Mouse (Mus musculus) brain, embryonic 14.5 days (tissue): ENCODE data around the gene Gm44965. TPM values are rescaled to one million over a fixed set of nuclear protein-coding genes. Genes with fewer than 3 reads are reported as not detected.
A peak's percentile ranks its signal among the peaks of the same experiment; 100 is the strongest.

ENCODE experiments used
- DNase-seq: peaks from one replicate; pipeline ENCODE4 v3.0.0-alpha.2; 2011; ENCODE audit warnings: low read depth
- CTCF ChIP-seq: fragments of 200-500 bp; IDR thresholded peaks from 2 replicates; pipeline ENCODE4 v1.5.1; 2012; ENCODE audit warnings: inconsistent platforms, mild to moderate bottlenecking, moderate library complexity, borderline replicate concordance; ENCODE audit not compliant: insufficient read depth, insufficient read length; ENCODE audit errors: extremely low read depth
- POLR2A ChIP-seq: fragments of 200-500 bp; IDR thresholded peaks from 2 replicates; pipeline ENCODE4 v1.6.1; 2012; ENCODE audit warnings: mild to moderate bottlenecking, inconsistent platforms, borderline replicate concordance; ENCODE audit not compliant: poor library complexity, insufficient read depth, insufficient read length, severe bottlenecking; ENCODE audit errors: extremely low read depth
- polyA plus RNA-seq: library from polyadenylated mRNA; depleted of rRNA; stranded (reverse); fragments of >200 nt; gene quantifications from 2 replicates; pipeline ENCODE4 v1.2.3, GENCODE M21; 2012

Gene Gm44965
- polyA plus RNA-seq, 1 experiment, result not detected

DNA sequence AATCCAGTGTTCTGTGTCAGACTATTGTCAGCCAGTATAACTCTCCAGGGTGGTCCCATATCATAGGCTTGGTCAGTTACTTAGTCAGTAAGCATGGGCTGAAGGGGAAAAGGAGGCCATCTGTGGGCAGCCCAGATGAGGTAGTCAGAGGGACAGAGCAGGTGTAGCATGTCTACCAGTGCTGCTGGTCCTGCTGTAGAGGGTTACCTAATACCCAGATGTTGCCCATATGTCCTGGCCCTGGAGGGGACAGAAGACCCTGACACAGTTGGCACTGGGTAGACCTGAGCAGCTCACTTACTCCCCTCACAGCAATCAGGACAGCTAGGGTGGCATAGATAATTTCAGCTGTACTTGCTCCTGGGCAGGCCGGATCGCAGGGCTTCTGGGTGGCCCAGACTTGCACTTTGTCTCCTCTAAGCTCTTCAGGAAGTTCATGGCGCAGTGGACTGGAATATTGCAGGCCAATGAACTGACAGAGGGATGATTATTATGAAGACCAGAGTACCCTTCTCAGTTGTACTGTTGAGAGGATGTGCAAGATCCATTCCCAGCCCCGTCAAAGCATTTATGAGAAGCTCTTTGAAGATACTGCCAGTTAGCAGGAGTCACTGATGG is 27.9 kb upstream of the Gm44965 start:
- no peak for DNase-seq
- no peak for TF ChIP-seq CTCF
- no peak for TF ChIP-seq POLR2A

DNA sequence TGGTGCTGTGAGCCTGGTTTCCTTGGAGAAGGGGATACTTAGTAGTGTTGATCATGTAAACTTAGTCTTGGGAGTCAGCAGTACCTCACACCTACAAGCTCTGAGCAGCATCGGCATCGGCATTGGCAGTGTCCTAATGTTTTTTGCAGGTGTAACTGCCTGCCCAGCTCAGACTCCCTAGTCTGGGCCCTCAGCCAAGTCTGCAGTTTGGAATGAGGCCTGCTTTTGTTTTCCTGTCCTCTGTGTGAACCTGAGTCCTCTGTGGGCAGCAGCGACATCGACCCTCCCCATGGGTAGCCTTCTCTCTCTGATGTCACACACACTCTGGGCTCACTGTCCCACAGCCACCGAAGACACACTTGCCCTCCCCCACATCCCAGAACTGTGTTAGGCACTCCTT is 27.4 kb upstream of the Gm44965 start:
- DNase-seq, result peak; percentile 47
- no peak for TF ChIP-seq CTCF
- TF ChIP-seq POLR2A, result no peak

GRCm38 (mm10) chr6:48568036-48568984 is 25.4 kb upstream of the Gm44965 start:
- no peak for TF ChIP-seq CTCF
- no peak for TF ChIP-seq POLR2A
- DNase-seq, result peak; percentile 49

DNA sequence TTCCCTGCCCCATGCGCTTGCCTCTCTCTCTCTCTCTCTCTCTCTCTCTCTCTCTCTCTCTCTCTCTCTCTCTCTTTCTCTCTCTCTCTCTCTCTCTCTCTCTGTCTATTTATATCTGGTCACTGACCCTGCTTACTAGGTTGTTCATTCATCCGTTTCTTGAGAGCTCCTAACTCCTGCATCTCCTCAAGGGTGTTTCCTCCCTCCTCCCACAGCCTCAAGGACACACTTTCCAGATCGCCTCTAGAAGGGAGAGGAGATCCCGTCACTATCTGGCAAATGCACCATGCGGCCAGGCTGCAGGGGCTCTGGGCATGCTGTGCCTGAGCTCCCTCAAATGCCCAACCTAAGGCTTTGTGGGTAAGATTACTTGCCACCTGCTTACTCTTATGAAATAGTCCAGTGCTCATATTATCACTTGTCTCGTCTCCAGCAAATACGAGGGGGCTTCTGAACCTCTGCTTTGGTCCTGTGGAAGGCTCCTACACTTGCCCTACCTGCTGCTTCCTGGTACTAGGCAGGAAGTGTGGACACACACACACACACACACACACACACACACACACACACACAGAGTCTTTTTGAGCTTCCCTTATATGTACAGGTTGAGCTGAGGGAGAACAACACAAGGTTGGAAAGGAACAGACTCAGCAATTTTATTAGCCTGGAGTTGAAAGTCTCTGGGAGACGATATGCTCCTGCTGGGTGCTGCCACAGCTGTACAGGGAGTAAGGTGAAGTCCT is 24.5 kb upstream of the Gm44965 start:
- TF ChIP-seq POLR2A, result no peak
- TF ChIP-seq CTCF, result no peak
- no peak for DNase-seq

DNA sequence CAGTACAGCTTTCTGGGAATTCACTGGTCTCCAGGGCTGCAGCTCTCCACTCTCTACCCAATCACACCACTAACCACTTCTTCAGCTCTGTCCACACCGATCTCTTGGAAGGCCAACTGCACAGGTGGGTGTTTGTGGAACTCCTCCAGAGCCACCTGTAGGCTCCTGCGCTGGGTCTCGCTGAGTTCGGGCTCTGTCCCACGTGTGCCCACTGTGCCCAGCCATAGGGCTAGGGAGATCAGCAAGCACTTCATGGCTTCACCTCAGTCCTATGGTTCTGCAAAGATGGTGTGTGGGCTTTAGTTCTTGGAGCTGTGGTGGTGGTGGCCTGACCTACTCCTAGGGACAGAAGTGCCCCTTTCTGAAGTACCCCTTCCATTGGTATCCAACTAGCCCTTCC is 21.7 kb upstream of the Gm44965 start:
- DNase-seq, result no peak
- no peak for TF ChIP-seq POLR2A

DNA sequence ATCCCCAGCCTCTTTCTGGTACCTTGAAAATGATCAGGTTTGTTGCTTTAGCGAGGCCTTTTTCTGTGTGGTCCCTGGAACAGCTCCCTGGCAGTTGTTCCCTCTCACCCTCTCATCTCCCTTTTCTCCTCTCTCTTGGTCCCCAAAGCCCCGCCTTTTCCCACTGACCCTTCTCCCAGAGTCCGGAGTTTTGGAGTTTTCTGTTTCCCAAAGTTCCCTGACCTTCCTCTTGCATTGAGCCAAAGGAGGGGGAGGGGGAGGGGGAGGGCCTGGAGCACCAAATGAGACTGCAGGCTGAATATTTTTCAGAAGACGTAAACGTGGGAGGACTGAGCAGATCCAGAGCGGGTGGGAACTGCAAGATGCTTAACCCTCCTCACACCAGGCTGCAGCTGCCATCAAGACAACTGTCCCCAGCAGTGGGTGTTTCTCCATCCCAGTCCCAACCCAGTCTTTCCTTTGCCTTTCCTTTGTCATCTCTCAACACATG is 21.1 kb upstream of the Gm44965 start, which contains the start of gene Rarres2:
Gene Rarres2, minus strand, starts transcription at position 218 of the 490 bp plus-strand sequence.
- TF ChIP-seq POLR2A, result no peak
- TF ChIP-seq CTCF, result no peak
- DNase-seq, result peak; percentile 18

- TF ChIP-seq POLR2A, result no peak
- TF ChIP-seq CTCF, result no peak
These were observed 20.5 kb upstream of the Gm44965 start for GRCm38 (mm10) chr6:48573280-48573679.

DNA sequence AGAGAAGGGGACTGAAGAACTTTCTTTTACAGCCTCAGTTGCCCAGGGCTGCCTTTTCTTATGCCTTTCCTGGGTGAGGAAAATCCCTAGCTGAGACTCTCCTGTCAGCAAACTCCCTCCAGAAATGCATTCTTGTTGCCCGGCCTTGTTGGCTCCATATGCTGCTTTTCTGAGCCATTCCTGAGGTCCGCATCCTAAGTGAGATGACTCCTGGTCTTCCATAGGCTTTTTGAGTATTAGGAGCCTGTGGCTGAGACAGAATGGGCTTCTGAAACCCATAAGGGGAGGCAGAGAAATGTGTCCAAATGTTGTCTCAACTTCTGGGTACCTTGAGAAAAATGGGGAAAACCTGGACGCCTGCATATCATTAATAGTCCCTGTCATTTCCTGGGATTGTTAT is 19.8 kb upstream of the Gm44965 start:
- no peak for DNase-seq
- TF ChIP-seq POLR2A, result no peak
- TF ChIP-seq CTCF, result no peak

More at GRCm38 (mm10) chr6:48573280-48573679, 20.5 kb upstream of the Gm44965 start:
- no peak for DNase-seq

DNA sequence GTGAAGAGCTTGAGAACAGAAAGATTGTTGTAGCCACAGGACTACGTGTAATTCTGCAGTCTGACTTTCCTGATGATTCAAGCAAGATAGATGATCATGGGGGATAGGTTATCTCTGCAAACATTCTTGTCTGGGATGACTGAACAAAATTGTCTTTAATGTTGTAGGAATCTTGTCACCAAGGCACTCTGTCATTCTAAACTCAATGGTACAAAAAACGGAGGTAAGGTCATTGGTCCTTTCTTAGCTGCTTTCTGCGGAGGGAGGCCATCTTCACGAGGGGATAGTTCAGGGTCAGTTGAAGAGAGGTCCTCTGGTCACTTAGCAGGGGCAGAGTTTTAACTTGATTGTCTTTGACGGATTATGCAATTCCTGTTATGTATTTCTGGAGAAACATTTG is 15.0 kb upstream of the Gm44965 start:
- DNase-seq, result no peak
- TF ChIP-seq CTCF, result no peak
- no peak for TF ChIP-seq POLR2A

DNA sequence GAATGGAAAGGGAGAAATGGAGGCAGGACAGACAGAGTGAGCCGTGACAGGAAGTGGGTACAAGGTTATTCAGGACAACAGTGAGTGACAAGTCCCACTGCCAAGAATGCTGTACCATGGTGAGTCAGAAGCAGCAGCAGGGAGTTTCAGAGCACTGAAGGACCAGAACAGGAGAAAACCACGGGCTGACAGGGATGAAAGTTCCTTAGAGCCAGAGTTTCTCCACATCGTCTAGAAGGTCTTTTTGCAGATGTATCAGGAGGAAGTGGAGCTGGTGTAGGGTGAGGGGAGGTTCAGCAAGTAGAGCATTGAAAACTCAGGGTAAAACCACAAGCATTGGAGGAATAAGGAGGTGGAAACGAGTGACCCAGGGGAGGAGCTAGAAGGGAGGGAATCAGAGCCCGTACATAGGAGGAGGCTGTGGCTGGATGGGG is 14.5 kb upstream of the Gm44965 start:
- DNase-seq, result no peak
- TF ChIP-seq CTCF, result no peak
- TF ChIP-seq POLR2A, result no peak

GRCm38 (mm10) chr6:48581257-48581656 is 12.5 kb upstream of the Gm44965 start:
- TF ChIP-seq POLR2A (no peak), CTCF (no peak)
- DNase-seq, result no peak
